Mouse (Mus musculus) embryo, embryonic 10 days (tissue): ENCODE results near the gene Insm1.

Experiments used
- DNase-seq: peaks from one replicate; pipeline ENCODE4 v3.0.0-alpha.2; 2015; ENCODE audit warnings: low spot score

The Insm1 gene

GRCm38 (mm10) chr2:146262966-146263365, 41.2 kb downstream of the Insm1 start:
- DNase-seq, result no peak

GRCm38 (mm10) chr2:146265045-146265444, 43.3 kb downstream of the Insm1 start:
- no peak for DNase-seq

DNA sequence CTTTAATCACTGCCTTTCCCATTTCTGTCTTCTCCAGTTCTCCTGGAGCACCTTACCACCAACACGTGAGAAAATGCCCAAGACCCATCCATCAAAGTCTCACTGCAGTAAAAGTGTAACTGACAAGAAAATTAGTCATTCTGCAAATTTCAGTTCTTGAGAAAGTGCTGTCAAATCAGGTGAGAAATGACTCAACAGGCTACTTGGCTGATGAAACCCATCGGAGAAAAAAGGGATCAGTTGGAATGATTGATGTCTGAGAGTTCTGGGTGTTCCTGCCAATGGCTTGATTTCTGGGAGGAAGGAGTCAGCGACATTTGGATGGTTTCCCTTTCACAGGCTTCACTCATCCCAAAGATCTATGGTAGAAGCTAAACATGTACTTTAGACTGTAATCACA, 44.8 kb downstream of the Insm1 start:
- DNase-seq, result no peak
